Mouse (Mus musculus) stomach, postnatal 0 days (tissue): Measurements from ENCODE around the gene Keg1. TPM values are rescaled to one million over a fixed set of nuclear protein-coding genes. Genes with fewer than 3 reads are reported as not detected.

Source experiments
- ATAC-seq: fragments of 200-750 bp; cut with Nextera tagmentation; 2 replicates; pipeline ENCODE4 v1.8.0; 2017; ENCODE audit not compliant: low FRiP score, low TSS enrichment
- DNase-seq: peaks from one replicate; pipeline ENCODE4 v3.0.0-alpha.2; 2016; ENCODE audit warnings: low spot score
- H3K27ac ChIP-seq: fragments of 300-500 bp; sonication (generic); replicated peaks from 2 replicates; pipeline ENCODE4 v1.5.1; 2014; ENCODE audit warnings: mild to moderate bottlenecking, control low read depth
- H3K27me3 ChIP-seq: fragments of 300-500 bp; sonication (generic); 2 replicates; pipeline ENCODE4 v1.6.1; 2014; ENCODE audit warnings: low read length; ENCODE audit not compliant: control insufficient read depth, insufficient read depth
- H3K36me3 ChIP-seq: fragments of 300-500 bp; sonication (generic); 2 replicates; pipeline ENCODE4 v1.6.1; 2014; ENCODE audit warnings: low read length, mixed read lengths; ENCODE audit not compliant: control insufficient read depth, insufficient read depth
- H3K4me1 ChIP-seq: fragments of 300-500 bp; sonication (generic); replicated peaks from 2 replicates; pipeline ENCODE4 v1.6.1; 2014; ENCODE audit warnings: antibody characterized with exemption; ENCODE audit not compliant: control insufficient read depth, insufficient read depth
- H3K4me2 ChIP-seq: fragments of 300-500 bp; sonication (generic); replicated peaks from 2 replicates; pipeline ENCODE4 v1.6.1; 2014; ENCODE audit warnings: low read depth, mild to moderate bottlenecking, control low read depth, moderate library complexity
- H3K4me3 ChIP-seq: fragments of 300-500 bp; sonication (generic); 2 replicates; pipeline ENCODE4 v1.5.1; 2014; ENCODE audit warnings: low read depth, low read length, control low read depth
- H3K9ac ChIP-seq: fragments of 300-500 bp; sonication (generic); 2 replicates; pipeline ENCODE4 v1.6.1; 2014; ENCODE audit warnings: mild to moderate bottlenecking, low read length, control low read depth, mixed read lengths
- H3K9me3 ChIP-seq: fragments of 300-500 bp; sonication (generic); 2 replicates; pipeline ENCODE4 v1.6.1; 2016; ENCODE audit warnings: low read length; ENCODE audit not compliant: control insufficient read depth
- CTCF ChIP-seq: IDR thresholded peaks from 2 replicates; pipeline ENCODE4 v1.5.1; 2016; ENCODE audit warnings: antibody characterized with exemption, low read depth, mild to moderate bottlenecking, moderate library complexity
- EP300 ChIP-seq: optimal IDR thresholded peaks from 2 replicates; pipeline ENCODE3; 2016; ENCODE audit warnings: antibody characterized with exemption
- WGBS: fragments of 180-500 bp; shearing (Covaris S2); extraction: QIAGEN DNeasy Blood & Tissue Kit; methylation state at CpG from one replicate; pipeline ENCODE4 v1.1.7; 2014; 5-methylcytosine and 5-hydroxymethylcytosine counted together
- polyA plus RNA-seq: library from polyadenylated mRNA; unstranded; fragments of >200 nt; fragmentation: Nextera tagmentation; extraction: Ambion mirVana; gene quantifications from 2 replicates; pipeline ENCODE4 v1.2.1, GENCODE M21; 2015

Gene Keg1
- polyA plus RNA-seq, 1 experiment from 2014 or later: not detected

DNA sequence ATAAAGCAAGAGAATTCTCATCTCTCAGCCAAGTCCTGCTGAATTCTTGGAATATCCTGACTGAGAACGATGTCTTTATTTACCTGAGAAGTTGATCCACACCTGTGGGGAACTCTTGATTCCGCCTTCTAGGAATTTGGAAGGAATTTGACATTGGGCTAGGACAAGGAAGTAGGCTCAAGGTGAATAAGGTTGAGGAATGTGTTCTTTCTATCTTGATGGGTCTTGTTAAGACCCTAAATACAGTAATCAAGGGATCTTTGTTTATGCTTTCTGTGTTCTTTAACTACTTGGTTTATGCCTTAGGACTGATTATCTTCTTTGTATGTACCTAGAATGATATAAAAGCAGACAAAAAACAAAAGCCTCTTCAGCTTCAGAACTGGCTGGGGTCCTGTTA, 36.4 kb downstream of the Keg1 start:
- H3K9ac ChIP-seq: no peak overlapping the region
- no peak for ATAC-seq
- no peaks in the 10 kb centered on the region for H3K9me3 ChIP-seq
- H3K27me3 ChIP-seq: no peaks in the 10 kb centered on the region
- no peak overlapping the region for H3K27ac ChIP-seq
- H3K4me1 ChIP-seq: no peaks in the 10 kb centered on the region
- DNase-seq: no peak
- no peaks in the 10 kb centered on the region for H3K36me3 ChIP-seq
- H3K4me3 ChIP-seq: no peak overlapping the region
- TF ChIP-seq CTCF (no peak), EP300 (no peak)
- 59% methylated on average over 2 of the region's 2 CpGs for WGBS
- H3K4me2 ChIP-seq: no peak overlapping the region

DNA sequence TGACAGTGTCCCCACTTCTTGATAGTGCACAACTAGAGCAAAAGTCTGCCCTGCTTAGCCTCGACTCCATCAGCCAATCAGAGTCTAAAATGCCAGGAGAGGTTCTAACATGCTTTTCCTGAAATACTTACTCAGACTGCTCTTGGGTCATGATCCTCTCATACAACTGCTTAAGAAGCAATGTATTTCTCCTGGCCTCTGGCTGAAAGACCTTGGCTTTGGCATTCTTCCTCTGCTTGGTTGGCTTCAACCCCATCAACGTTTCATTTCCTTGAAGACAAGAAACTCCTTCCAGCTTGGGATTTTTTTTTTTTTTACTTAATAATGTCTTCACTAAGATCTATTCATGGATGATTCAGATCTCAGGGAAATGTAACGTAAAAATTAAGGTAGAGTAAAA, 60.7 kb downstream of the Keg1 start:
- H3K36me3 ChIP-seq: no peaks in the 10 kb centered on the region
- no peak for TF ChIP-seq CTCF
- no peak for TF ChIP-seq EP300
- DNase-seq (no peak), ATAC-seq (no peak)
- H3K4me1 ChIP-seq: no peaks in the 10 kb centered on the region
- no peaks in the 10 kb centered on the region for H3K27me3 ChIP-seq
- no peak overlapping the region for H3K9ac ChIP-seq
- no peak overlapping the region for H3K4me3 ChIP-seq
- 58% methylated on average over 3 of the region's 3 CpGs for WGBS
- no peak overlapping the region for H3K27ac ChIP-seq
- H3K9me3 ChIP-seq: no peaks in the 10 kb centered on the region
- no peak overlapping the region for H3K4me2 ChIP-seq

DNA sequence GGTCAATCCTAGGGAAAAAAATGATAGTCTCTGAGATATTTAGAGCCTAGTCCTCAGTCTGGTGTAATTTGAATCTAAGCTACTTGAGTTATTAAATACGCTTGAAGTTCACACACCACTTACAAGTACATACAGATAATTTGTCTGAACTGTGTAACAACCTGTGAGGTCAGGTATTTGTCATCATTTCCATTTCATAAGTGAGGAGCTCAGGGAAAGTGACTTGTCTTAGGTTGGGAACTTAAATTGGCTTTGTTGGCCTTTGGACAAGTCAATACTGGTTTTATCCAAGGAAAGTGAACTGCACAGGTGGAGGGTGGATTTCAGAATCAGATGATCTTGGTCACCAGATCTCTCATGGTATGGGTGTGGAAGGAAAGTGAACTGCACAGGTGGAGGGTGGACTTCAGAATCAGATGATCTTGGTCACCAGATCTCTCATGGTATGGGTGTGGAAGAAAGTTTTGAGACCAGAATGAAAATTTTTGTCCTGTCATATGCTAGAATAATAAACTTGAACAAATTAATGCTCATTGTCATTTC, 63.4 kb downstream of the Keg1 start:
- ATAC-seq: no peak
- WGBS: 75% methylated on average over 1 of the region's 1 CpGs

DNA sequence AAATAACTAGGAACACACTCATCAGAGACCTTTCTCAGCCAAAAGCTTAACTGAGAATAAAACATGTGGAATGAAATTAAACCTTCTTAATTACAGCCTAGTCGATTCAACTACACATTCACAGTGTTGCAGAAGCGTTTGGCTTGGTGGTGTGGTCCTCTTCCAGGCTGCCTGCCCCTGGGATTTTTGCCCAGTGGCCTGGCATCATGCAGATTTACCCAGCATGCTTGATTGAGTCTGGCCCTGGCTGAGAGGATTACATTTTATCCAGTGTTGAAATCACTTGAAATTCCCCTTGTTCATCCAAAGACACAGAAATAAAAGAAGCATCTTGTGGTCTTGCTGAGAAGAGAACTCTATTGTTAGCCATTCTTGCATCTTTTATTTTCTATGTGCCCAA, 64.1 kb downstream of the Keg1 start:
- H3K27me3 ChIP-seq: no peaks in the 10 kb centered on the region
- no peak for TF ChIP-seq EP300
- TF ChIP-seq CTCF: no peak
- H3K4me1 ChIP-seq: no peaks in the 10 kb centered on the region
- WGBS: 57% methylated on average over 2 of the region's 2 CpGs
- H3K4me3 ChIP-seq: no peak overlapping the region
- H3K9ac ChIP-seq: no peak overlapping the region
- H3K4me2 ChIP-seq: no peak overlapping the region
- H3K27ac ChIP-seq: no peak overlapping the region
- H3K9me3 ChIP-seq: no peaks in the 10 kb centered on the region
- ATAC-seq (no peak), DNase-seq (no peak)
- H3K36me3 ChIP-seq: peaks cover 5% of the 10 kb centered on the region; the same call in 1 of the 2 replicates

More for the DNA sequence above, 63.4 kb downstream of the Keg1 start:
- Histone ChIP-seq H3K36me3 (peaks cover 2% of the 10 kb centered on the region; the same call in 1 of the 2 replicates), H3K27ac (no peak overlapping the region), H3K9me3 (no peaks in the 10 kb centered on the region), H3K4me2 (no peak overlapping the region), H3K4me1 (no peaks in the 10 kb centered on the region), H3K27me3 (no peaks in the 10 kb centered on the region), H3K4me3 (no peak overlapping the region), H3K9ac (no peak overlapping the region)
- no peak for DNase-seq
- TF ChIP-seq EP300 (no peak), CTCF (no peak)

DNA sequence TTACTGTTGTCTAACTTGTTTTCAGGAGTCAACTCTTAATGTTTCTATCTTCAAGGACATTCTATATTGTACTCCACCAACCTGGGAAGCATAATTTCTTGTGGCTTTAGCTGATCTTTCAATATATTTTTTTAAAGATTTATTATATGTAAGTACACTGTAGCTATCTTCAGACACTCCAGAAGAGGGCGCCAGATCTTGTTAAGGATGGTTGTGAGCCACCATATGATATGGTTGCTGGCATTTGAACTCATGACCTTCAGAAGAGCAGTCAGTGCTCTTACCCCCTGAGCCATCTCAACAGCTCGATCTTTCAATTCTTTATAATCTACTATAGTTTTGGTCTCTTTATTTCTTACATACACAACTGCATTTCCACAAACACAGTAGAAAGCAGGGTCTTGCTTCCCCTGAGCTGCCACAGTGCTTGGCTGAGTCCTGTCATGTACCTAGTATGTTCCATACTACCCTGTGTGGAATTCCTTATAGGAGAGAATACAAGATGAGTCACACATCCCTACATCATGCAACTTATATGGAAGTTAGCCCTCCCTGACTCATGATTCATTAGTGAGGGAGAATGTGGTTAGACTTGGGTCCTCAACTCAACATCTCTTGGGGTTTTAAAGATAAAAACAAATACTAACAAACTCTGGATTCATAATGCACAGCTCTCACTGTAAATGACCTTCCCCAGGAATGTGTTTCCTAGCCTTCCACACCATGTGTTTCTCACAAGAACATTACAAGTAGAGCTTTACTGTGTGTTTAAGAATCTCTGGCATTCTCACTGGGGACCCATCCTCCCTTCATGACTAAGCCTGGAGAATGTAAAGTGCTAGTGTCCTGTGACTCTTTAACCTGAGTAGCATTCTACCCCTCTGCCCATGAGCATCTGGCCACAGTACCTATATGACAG, 66.9 kb downstream of the Keg1 start:
- Histone ChIP-seq H3K9me3 (no peaks in the 10 kb centered on the region), H3K4me1 (no peaks in the 10 kb centered on the region), H3K27me3 (no peaks in the 10 kb centered on the region), H3K36me3 (peaks cover 5% of the 10 kb centered on the region; the same call in 1 of the 2 replicates), H3K27ac (no peak overlapping the region), H3K4me2 (no peak overlapping the region), H3K9ac (no peak overlapping the region), H3K4me3 (no peak overlapping the region)
- DNase-seq: no peak
- ATAC-seq: no peak
- TF ChIP-seq CTCF (peak; percentile 56), EP300 (no peak)
- 64% methylated on average over 2 of the region's 2 CpGs for WGBS

DNA sequence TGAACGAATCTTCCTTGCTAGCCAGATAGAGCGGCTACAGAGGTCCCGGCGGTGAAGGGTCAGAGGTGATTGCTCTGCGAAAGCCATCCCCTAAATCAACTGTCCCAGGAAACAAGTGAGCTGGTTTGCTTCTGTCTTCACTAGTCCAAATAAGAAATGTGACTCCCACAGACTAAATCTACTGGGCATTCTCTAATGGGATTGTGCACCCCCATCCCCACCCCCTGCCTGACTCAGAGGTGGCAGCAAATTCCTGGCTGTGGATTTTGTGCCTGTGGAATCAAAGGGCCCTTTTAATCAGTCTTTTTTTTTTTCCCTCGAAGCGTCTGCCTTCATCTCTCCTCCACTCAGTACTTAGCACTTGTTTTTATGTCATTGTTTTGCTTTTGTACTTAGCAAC, 69.7 kb downstream of the Keg1 start, which contains the start of gene Cntf:
Gene Cntf (minus strand): TSS at position 325 of the 400 bp plus-strand sequence.
- ATAC-seq (no peak), DNase-seq (no peak)
- Histone ChIP-seq H3K9me3 (no peaks in the 10 kb centered on the region), H3K27me3 (no peaks in the 10 kb centered on the region), H3K4me1 (no peaks in the 10 kb centered on the region), H3K4me2 (no peak within 1 kb of the TSS), H3K9ac (no peak within 1 kb of the TSS), H3K27ac (no peak within 1 kb of the TSS), H3K4me3 (no peak within 1 kb of the TSS), H3K36me3 (peaks cover 17% of the 10 kb centered on the region)
- 64% methylated on average over 7 of the region's 7 CpGs for WGBS
- TF ChIP-seq EP300 (no peak), CTCF (no peak)

Other genes with a start within 250 kb of the Keg1 start
- 0.71 and 0.84 TPM in 2 replicates for gene Mpeg1, start 235.0 kb upstream of the Keg1 start, polyA plus RNA-seq
- 6.2 and 7.1 TPM in 2 replicates for gene Dtx4, start 194.3 kb upstream of the Keg1 start, polyA plus RNA-seq
- 8.2 TPM in 2 replicates for gene Fam111a, start 150.0 kb upstream of the Keg1 start, polyA plus RNA-seq
- 1.2 and 1.5 TPM in 2 replicates for gene Gm4952, start 95.8 kb upstream of the Keg1 start, polyA plus RNA-seq
- 0.04 TPM in 1 of 2 replicates, not detected in the other for gene Glyat, start 62.5 kb upstream of the Keg1 start, polyA plus RNA-seq
- not detected in 2 replicates for gene Olfr1442, start 25.3 kb upstream of the Keg1 start, polyA plus RNA-seq
- gene Olfr1443, start 17.7 kb upstream of the Keg1 start, polyA plus RNA-seq: not detected in 2 replicates
- 0.55 and 0.61 TPM in 2 replicates for gene Cntf, start 69.8 kb downstream of the Keg1 start, polyA plus RNA-seq
- 8.6 and 8.9 TPM in 2 replicates for gene Zfp91, start 100.3 kb downstream of the Keg1 start, polyA plus RNA-seq
- 1.5 and 1.7 TPM in 2 replicates for gene Lpxn, start 100.4 kb downstream of the Keg1 start, polyA plus RNA-seq
- not detected in 2 replicates for gene Gm5244, start 150.9 kb downstream of the Keg1 start, polyA plus RNA-seq
- gene Olfr1444, start 161.5 kb downstream of the Keg1 start, polyA plus RNA-seq: not detected in 2 replicates
- gene Olfr1445, start 188.1 kb downstream of the Keg1 start, polyA plus RNA-seq: not detected in 2 replicates
- not detected in 2 replicates for gene Olfr1446, start 197.7 kb downstream of the Keg1 start, polyA plus RNA-seq
- gene Olfr1447, start 208.0 kb downstream of the Keg1 start, polyA plus RNA-seq: not detected in 2 replicates
- not detected in 2 replicates for gene Olfr1448, start 228.6 kb downstream of the Keg1 start, polyA plus RNA-seq
- gene Olfr1449, start 235.1 kb downstream of the Keg1 start, polyA plus RNA-seq: not detected in 2 replicates